8 mouse cellular contexts compared by ENCODE assay signal in genomic region chr15:78876258-78876696, GRCm38 (mm10). TPM values are rescaled to one million over a fixed set of nuclear protein-coding genes. Genes with fewer than 3 reads are reported as not detected.
DNase-seq lines count a peak whose midpoint lies in the region; ATAC-seq and TF ChIP-seq lines count a peak whose summit lies in the region.

No protein-coding gene starts in this region.

- H3K36me3 ChIP-seq in forebrain, embryonic 14.5 days (ENCODE audit: control insufficient read depth, insufficient read depth, low read length) = peaks cover 10% of the 10 kb centered on the region
- H3K36me3 ChIP-seq in liver, postnatal 0 days (replicated peaks; ENCODE audit: insufficient read depth, low read length) = 0 out of 2 replicates have a peak, but pooled peaks cover 4% of the 10 kb centered on the region
- peaks cover 14% of the 10 kb centered on the region for H3K36me3 ChIP-seq in neural tube, embryonic 13.5 days

- no peaks in the 10 kb centered on the region for H3K9me3 ChIP-seq in forebrain, embryonic 14.5 days (replicated peaks; ENCODE audit: control insufficient read depth, low read length)
- no peaks in the 10 kb centered on the region for H3K9me3 ChIP-seq in liver, postnatal 0 days (ENCODE audit: low read length)
- H3K9me3 ChIP-seq in neural tube, embryonic 13.5 days = no peaks in the 10 kb centered on the region

- peak overlapping the region; percentile 74 for H3K4me3 ChIP-seq in forebrain, embryonic 14.5 days (ENCODE audit: low read depth, low read length)
- H3K4me3 ChIP-seq in liver, postnatal 0 days (ENCODE audit: low read depth, low read length) = peak overlapping the region; percentile 83
- H3K4me3 ChIP-seq in neural tube, embryonic 13.5 days = peak overlapping the region; percentile 79

- peak; percentile 73 for TF ChIP-seq EP300 in liver, postnatal 0 days (IDR thresholded peaks at IDR 0.05; ENCODE audit: low read depth)

- 5% methylated on average over 17 of the region's 17 CpGs for WGBS in forebrain, embryonic 14.5 days
- 4% methylated on average over 17 of the region's 17 CpGs for WGBS in liver, postnatal 0 days (ENCODE audit: insufficient replicate concordance)
- 3% methylated on average over 17 of the region's 17 CpGs for WGBS in neural tube, embryonic 13.5 days

- H3K27me3 ChIP-seq in forebrain, embryonic 14.5 days (replicated peaks; ENCODE audit: control insufficient read depth, insufficient read depth, low read length) = no peaks in the 10 kb centered on the region
- no peaks in the 10 kb centered on the region for H3K27me3 ChIP-seq in liver, postnatal 0 days (ENCODE audit: insufficient read depth, low read length)
- no peaks in the 10 kb centered on the region for H3K27me3 ChIP-seq in neural tube, embryonic 13.5 days

- intact Hi-C loops in heart, postnatal 14 days (cut with DNase I) = no loop called here

- peak overlapping the region; percentile 82 for H3K9ac ChIP-seq in forebrain, embryonic 14.5 days (ENCODE audit: low read length)
- peak overlapping the region; percentile 89 for H3K9ac ChIP-seq in liver, postnatal 0 days (replicated peaks)
- H3K9ac ChIP-seq in neural tube, embryonic 13.5 days = peak overlapping the region; percentile 91

- ATAC-seq in forebrain, embryonic 14.5 days = 0 out of 2 replicates have a peak, but pooled peaks have one; percentile 18
- ATAC-seq in liver, postnatal 0 days = no peak
- peak; percentile 34; the same call in 1 of the 2 replicates for ATAC-seq in neural tube, embryonic 13.5 days (ENCODE audit: low read depth)

- peaks cover 14% of the 10 kb centered on the region for H3K4me1 ChIP-seq in forebrain, embryonic 14.5 days (ENCODE audit: control insufficient read depth, insufficient read depth, low read length)
- peaks cover 26% of the 10 kb centered on the region for H3K4me1 ChIP-seq in liver, postnatal 0 days (ENCODE audit: insufficient read depth)
- H3K4me1 ChIP-seq in neural tube, embryonic 13.5 days (replicated peaks) = peaks cover 39% of the 10 kb centered on the region

- peak overlapping the region; percentile 88 for H3K4me2 ChIP-seq in forebrain, embryonic 14.5 days (ENCODE audit: low read length)
- H3K4me2 ChIP-seq in liver, postnatal 0 days (ENCODE audit: low read depth, low read length) = peak overlapping the region; percentile 92
- H3K4me2 ChIP-seq in neural tube, embryonic 13.5 days = peak overlapping the region; percentile 92

- H3K27ac ChIP-seq in forebrain, embryonic 14.5 days (ENCODE audit: low read depth, low read length) = peak overlapping the region; percentile 97
- peak overlapping the region; percentile 96 for H3K27ac ChIP-seq in liver, postnatal 0 days (ENCODE audit: low read depth)
- H3K27ac ChIP-seq in neural tube, embryonic 13.5 days (replicated peaks) = peak overlapping the region; percentile 99

- TF ChIP-seq CTCF in liver, postnatal 0 days (IDR thresholded peaks at IDR 0.05; ENCODE audit: low read depth) = peak; percentile 81

- DNase-seq in ES-CJ7 (ENCODE audit: low read depth, low spot score) = peak; percentile 86
- peak; percentile 85 to 86 for DNase-seq in cerebellum, adult 18-20 months
- DNase-seq in forebrain, embryonic 14.5 days (ENCODE audit: low spot score) = peak; percentile 86
- DNase-seq in heart, postnatal 14 days = peak; percentile 69 to 84
- peak; percentile 66 to 71 for DNase-seq in layer of hippocampus, adult 18-20 months (ENCODE audit: low spot score in 2 of 2)
- peak; percentile 80 for DNase-seq in liver, postnatal 0 days
- DNase-seq in testis, postnatal 10 days (ENCODE audit: low spot score) = peak; percentile 90

RNA-seq across cellular contexts. Expression of gene Gga1, which starts 0.7 kb away (rescaled TPM):
- 34.8 and 46.5 TPM in 2 replicates for polyA plus RNA-seq in forebrain, embryonic 14.5 days (2014; fragmentation: Nextera tagmentation; extraction: Ambion mirVana)
- 10 to 100 TPM; 38.4 to 39.7 TPM for total RNA-seq in heart, postnatal 14 days (2021)
- total RNA-seq in layer of hippocampus, adult 18-20 months (2021) = 10 to 100 TPM; 59.0 to 61.7 TPM
- 12.9 and 14.8 TPM in 2 replicates for polyA plus RNA-seq in liver, postnatal 0 days (2015; fragmentation: Nextera tagmentation; extraction: Ambion mirVana)
- polyA plus RNA-seq in neural tube, embryonic 13.5 days (2015; fragmentation: Nextera tagmentation; extraction: Ambion mirVana) = 44.0 and 51.0 TPM in 2 replicates

RNA-seq across cellular contexts. Expression of gene Lgals2, which starts 20.9 kb away (rescaled TPM):
- polyA plus RNA-seq in forebrain, embryonic 14.5 days (2014; fragmentation: Nextera tagmentation; extraction: Ambion mirVana) = not detected in 2 replicates
- total RNA-seq in heart, postnatal 14 days (2021) = under 1 TPM in 1 of 2 experiments, not detected in 1; 0.53 TPM
- not detected for total RNA-seq in layer of hippocampus, adult 18-20 months (2021)
- polyA plus RNA-seq in liver, postnatal 0 days (2015; fragmentation: Nextera tagmentation; extraction: Ambion mirVana) = 3.4 TPM in 2 replicates
- polyA plus RNA-seq in neural tube, embryonic 13.5 days (2015; fragmentation: Nextera tagmentation; extraction: Ambion mirVana) = not detected in 2 replicates

RNA-seq across cellular contexts. Expression of gene Gm49510, which starts 23.2 kb away (rescaled TPM):
- not detected in 2 replicates for polyA plus RNA-seq in forebrain, embryonic 14.5 days (2014; fragmentation: Nextera tagmentation; extraction: Ambion mirVana)
- total RNA-seq in heart, postnatal 14 days (2021) = not detected
- under 1 TPM in 1 of 2 experiments, not detected in 1; 0.52 TPM for total RNA-seq in layer of hippocampus, adult 18-20 months (2021)
- 0.07 TPM in 1 of 2 replicates, not detected in the other for polyA plus RNA-seq in liver, postnatal 0 days (2015; fragmentation: Nextera tagmentation; extraction: Ambion mirVana)
- 0.37 TPM in 1 of 2 replicates, not detected in the other for polyA plus RNA-seq in neural tube, embryonic 13.5 days (2015; fragmentation: Nextera tagmentation; extraction: Ambion mirVana)

RNA-seq across cellular contexts. Expression of gene Sh3bp1, which starts 23.3 kb away (rescaled TPM):
- polyA plus RNA-seq in forebrain, embryonic 14.5 days (2014; fragmentation: Nextera tagmentation; extraction: Ambion mirVana) = 4.2 and 5.8 TPM in 2 replicates
- 1 to 10 TPM; 4.6 to 6.3 TPM for total RNA-seq in heart, postnatal 14 days (2021)
- total RNA-seq in layer of hippocampus, adult 18-20 months (2021) = 10 to 100 TPM; 32.4 to 34.4 TPM
- 7.4 and 8.2 TPM in 2 replicates for polyA plus RNA-seq in liver, postnatal 0 days (2015; fragmentation: Nextera tagmentation; extraction: Ambion mirVana)
- polyA plus RNA-seq in neural tube, embryonic 13.5 days (2015; fragmentation: Nextera tagmentation; extraction: Ambion mirVana) = 6.2 and 6.8 TPM in 2 replicates

RNA-seq across cellular contexts. Expression of gene Cdc42ep1, which starts 33.9 kb away (rescaled TPM):
- 5.1 and 8.0 TPM in 2 replicates for polyA plus RNA-seq in forebrain, embryonic 14.5 days (2014; fragmentation: Nextera tagmentation; extraction: Ambion mirVana)
- 10 to 100 TPM; 47.5 to 50.8 TPM for total RNA-seq in heart, postnatal 14 days (2021)
- total RNA-seq in layer of hippocampus, adult 18-20 months (2021) = 10 to 100 TPM; 11.9 to 15.8 TPM
- polyA plus RNA-seq in liver, postnatal 0 days (2015; fragmentation: Nextera tagmentation; extraction: Ambion mirVana) = 12.6 and 19.8 TPM in 2 replicates
- polyA plus RNA-seq in neural tube, embryonic 13.5 days (2015; fragmentation: Nextera tagmentation; extraction: Ambion mirVana) = 11.5 and 13.7 TPM in 2 replicates
